Mouse (Mus musculus): Measurements from ENCODE around the gene Zdhhc14.

DNA sequence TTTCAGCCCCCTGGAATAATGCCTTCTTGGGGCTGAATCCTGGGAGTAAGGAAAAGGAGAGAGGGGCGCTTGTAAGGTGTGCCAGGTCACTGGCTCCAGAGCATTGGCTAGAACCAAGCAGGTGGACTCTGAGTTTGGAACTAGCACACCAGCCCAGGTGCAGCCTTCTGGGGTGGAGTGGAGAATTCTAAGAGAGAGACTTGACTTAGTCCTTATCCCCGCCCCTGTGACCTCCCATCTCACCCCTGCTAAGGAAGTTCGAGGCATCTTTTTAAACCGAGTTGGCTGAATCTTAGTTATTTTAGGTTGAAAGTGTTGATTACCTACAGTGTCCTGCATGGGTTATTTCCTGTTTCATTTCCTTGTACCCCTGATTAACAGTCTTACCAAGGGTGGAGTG, 1.5 kb downstream of the Zdhhc14 start:
- no peak for TF ChIP-seq CTCF (conservative IDR thresholded peaks at IDR 0.05; ENCODE audit: low read length)
- TF ChIP-seq NANOG (IDR thresholded peaks at IDR 0.05; ENCODE audit: borderline replicate concordance, low read length), result no peak
- no peak for TF ChIP-seq POU5F1 (IDR thresholded peaks at IDR 0.05; ENCODE audit: borderline replicate concordance, low read length)

Measured in E14TG2a.4 (cell line).